Mouse (Mus musculus) v-Abl transformed pro-B cells (cell line): Measurements from ENCODE around the gene Olfr1328.
"Not testable (repeated sequence)": the region's sequence is repeated elsewhere in the genome, so short reads cannot be mapped to it uniquely, and the experiment has no call there.

ENCODE experiments used
- in situ Hi-C, 2 experiments: fragments of 400-800 bp; cut with MboI; formaldehyde crosslinking; loops; one replicate each; pipeline ENCODE4 v1.15.1; 2025; ENCODE audit not compliant: unreplicated experiment in 2 of 2

The Olfr1328 gene

GRCm38 (mm10) chr4:118938512-118938911 is at the start of gene Olfr1328:
Gene Olfr1328, minus strand, starts transcription at chr4:118938612.
- in situ Hi-C loops = no loop called here

GRCm38 (mm10) chr4:118985291-118985690 is 46.9 kb upstream of the Olfr1328 start:
- in situ Hi-C loops = no loop called here

- in situ Hi-C loops = no loop called here
Measured at GRCm38 (mm10) chr4:118973281-118973680, 34.9 kb upstream of the Olfr1328 start.

GRCm38 (mm10) chr4:118967711-118968110 is 29.3 kb upstream of the Olfr1328 start:
- in situ Hi-C loops = no loop called here

GRCm38 (mm10) chr4:118961141-118961628 is 22.8 kb upstream of the Olfr1328 start, which contains the start of gene Lao1:
Gene Lao1, plus strand, starts transcription at chr4:118961578.
- in situ Hi-C loops = no loop called here

GRCm38 (mm10) chr4:118958812-118959211 is 20.4 kb upstream of the Olfr1328 start:
- in situ Hi-C loops = no loop called here

GRCm38 (mm10) chr4:118931326-118931725 is 7.1 kb downstream of the Olfr1328 start:
- in situ Hi-C loops = not testable (repeated sequence)

GRCm38 (mm10) chr4:118917365-118917764 is 21.0 kb downstream of the Olfr1328 start, which contains the start of gene Olfr1329:
Gene Olfr1329, minus strand, starts transcription at chr4:118917465.
- in situ Hi-C loops = not testable (repeated sequence)

GRCm38 (mm10) chr4:118901981-118902380 is 36.4 kb downstream of the Olfr1328 start:
- in situ Hi-C loops = no loop called here

- in situ Hi-C loops = no loop called here
Measured at GRCm38 (mm10) chr4:118888297-118888696, 50.1 kb downstream of the Olfr1328 start, which contains the start of gene Olfr1330. Gene Olfr1330, plus strand, starts transcription at chr4:118888597.
